17 mouse cellular contexts compared by ENCODE assay signal in genomic region chr15:51502058-51502741, GRCm38 (mm10).
DNase-seq lines count a peak whose midpoint lies in the region; ATAC-seq and TF ChIP-seq lines count a peak whose summit lies in the region.
"Had no signal": no experiment of that assay in that cellular context is flagged by ENCODE, and none has a peak within 500 bp of the region (broad histone marks: within the 10 kb centered on the region; RNA-seq: fewer than 3 reads in every experiment).

No protein-coding gene starts in this region.

- no peaks in the 10 kb centered on the region for H3K27me3 ChIP-seq in forebrain, postnatal 0 days (ENCODE audit: insufficient read depth, low read length)
- no peaks in the 10 kb centered on the region for H3K27me3 ChIP-seq in forebrain, embryonic 12.5 days
- H3K27me3 ChIP-seq in midbrain, embryonic 12.5 days = no peaks in the 10 kb centered on the region
- H3K27me3 ChIP-seq in midbrain, embryonic 10.5 days (ENCODE audit: low read depth, poor library complexity, severe bottlenecking) = no peaks in the 10 kb centered on the region
- H3K27me3 ChIP-seq in limb, embryonic 12.5 days = no peaks in the 10 kb centered on the region
- no peaks in the 10 kb centered on the region for H3K27me3 ChIP-seq in stomach, embryonic 15.5 days (replicated peaks)
- H3K27me3 ChIP-seq: liver, embryonic 13.5 days; megakaryocyte, embryonic 14.5 days; neural tube, embryonic 12.5 days had no signal

- H3K4me3 ChIP-seq in forebrain, postnatal 0 days (ENCODE audit: low read depth, low read length) = no peak overlapping the region
- no peak overlapping the region for H3K4me3 ChIP-seq in forebrain, embryonic 12.5 days (replicated peaks)
- H3K4me3 ChIP-seq in midbrain, embryonic 12.5 days = no peak overlapping the region
- H3K4me3 ChIP-seq in midbrain, embryonic 10.5 days = no peak overlapping the region
- H3K4me3 ChIP-seq in limb, embryonic 12.5 days (replicated peaks) = no peak overlapping the region
- H3K4me3 ChIP-seq in stomach, embryonic 15.5 days (replicated peaks) = no peak overlapping the region
- H3K4me3 ChIP-seq: liver, embryonic 13.5 days; megakaryocyte, embryonic 14.5 days; neural tube, embryonic 12.5 days had no signal

- no peak overlapping the region for H3K27ac ChIP-seq in forebrain, postnatal 0 days (ENCODE audit: low read depth, low read length)
- no peak overlapping the region for H3K27ac ChIP-seq in forebrain, embryonic 12.5 days
- H3K27ac ChIP-seq in midbrain, embryonic 12.5 days (replicated peaks) = 0 out of 2 replicates have a peak overlapping the region, but pooled peaks have one; percentile 3
- H3K27ac ChIP-seq in midbrain, embryonic 10.5 days (replicated peaks) = no peak overlapping the region
- H3K27ac ChIP-seq in limb, embryonic 12.5 days = peak overlapping the region; percentile 87
- no peak overlapping the region for H3K27ac ChIP-seq in stomach, embryonic 15.5 days
- H3K27ac ChIP-seq: hindbrain, embryonic 14.5 days; liver, embryonic 13.5 days; neural tube, embryonic 12.5 days had no signal

- H3K9ac ChIP-seq in forebrain, postnatal 0 days = no peak overlapping the region
- no peak overlapping the region for H3K9ac ChIP-seq in forebrain, embryonic 12.5 days
- H3K9ac ChIP-seq in midbrain, embryonic 12.5 days (replicated peaks) = no peak overlapping the region
- H3K9ac ChIP-seq in limb, embryonic 12.5 days (replicated peaks) = no peak overlapping the region
- no peak overlapping the region for H3K9ac ChIP-seq in stomach, embryonic 15.5 days
- H3K9ac ChIP-seq: hindbrain, embryonic 14.5 days; liver, embryonic 13.5 days; neural tube, embryonic 12.5 days had no signal

- no peak overlapping the region for H3K4me2 ChIP-seq in forebrain, postnatal 0 days (ENCODE audit: low read depth)
- no peak overlapping the region for H3K4me2 ChIP-seq in forebrain, embryonic 12.5 days
- no peak overlapping the region for H3K4me2 ChIP-seq in midbrain, embryonic 12.5 days (replicated peaks)
- H3K4me2 ChIP-seq in limb, embryonic 12.5 days = peak overlapping the region; percentile 41
- peak overlapping the region; percentile 2; the same call in 1 of the 2 replicates for H3K4me2 ChIP-seq in stomach, embryonic 15.5 days
- H3K4me2 ChIP-seq: liver, embryonic 13.5 days; neural tube, embryonic 12.5 days had no signal

- no peak for TF ChIP-seq CTCF in forebrain, postnatal 0 days (IDR thresholded peaks at IDR 0.05; ENCODE audit: low read depth)

- 61% methylated on average over 12 of the region's 12 CpGs for WGBS in forebrain, postnatal 0 days
- 79% methylated on average over 12 of the region's 12 CpGs for WGBS in forebrain, embryonic 12.5 days
- 72% methylated on average over 12 of the region's 12 CpGs for WGBS in midbrain, embryonic 12.5 days
- WGBS in midbrain, embryonic 10.5 days = 78% methylated on average over 12 of the region's 12 CpGs
- WGBS in limb, embryonic 12.5 days = 60% methylated on average over 12 of the region's 12 CpGs
- WGBS in stomach, embryonic 15.5 days = 43% methylated on average over 12 of the region's 12 CpGs

- peak; percentile 42 for DNase-seq in forebrain, postnatal 0 days
- no peak for DNase-seq in midbrain, embryonic 10.5 days (ENCODE audit: low spot score)
- no peak for DNase-seq in frontal cortex, postnatal 36 days (ENCODE audit: low spot score in 2 of 2)
- DNase-seq in heart, adult 18-20 months = no peak
- DNase-seq: adrenal gland, postnatal 14 days; cerebellum, postnatal 36 days; gastrocnemius, postnatal 36 days; kidney, adult 2 months; liver, embryonic 13.5 days; thymus, postnatal 25 days had no signal

- H3K36me3 ChIP-seq in forebrain, postnatal 0 days (ENCODE audit: insufficient read depth) = no peaks in the 10 kb centered on the region
- H3K36me3 ChIP-seq in forebrain, embryonic 12.5 days (replicated peaks) = no peaks in the 10 kb centered on the region
- H3K36me3 ChIP-seq in midbrain, embryonic 12.5 days = no peaks in the 10 kb centered on the region
- no peaks in the 10 kb centered on the region for H3K36me3 ChIP-seq in midbrain, embryonic 10.5 days
- H3K36me3 ChIP-seq in limb, embryonic 12.5 days = no peaks in the 10 kb centered on the region
- H3K36me3 ChIP-seq in stomach, embryonic 15.5 days = no peaks in the 10 kb centered on the region
- H3K36me3 ChIP-seq: liver, embryonic 13.5 days; neural tube, embryonic 12.5 days had no signal

- peak; percentile 54 for ATAC-seq in forebrain, postnatal 0 days
- no peak for ATAC-seq in forebrain, embryonic 12.5 days (ENCODE audit: low FRiP score)
- ATAC-seq in midbrain, embryonic 12.5 days (ENCODE audit: low FRiP score, low read depth) = no peak
- no peak for ATAC-seq in limb, embryonic 12.5 days (ENCODE audit: insufficient number of reproducible peaks, insufficient read depth, low FRiP score, low TSS enrichment, low read depth)
- no peak for ATAC-seq in stomach, embryonic 15.5 days (ENCODE audit: insufficient read depth, low FRiP score, low read depth)

- H3K9me3 ChIP-seq in forebrain, postnatal 0 days (ENCODE audit: low read length) = no peaks in the 10 kb centered on the region
- H3K9me3 ChIP-seq in forebrain, embryonic 12.5 days = no peaks in the 10 kb centered on the region
- H3K9me3 ChIP-seq in midbrain, embryonic 12.5 days = no peaks in the 10 kb centered on the region
- no peaks in the 10 kb centered on the region for H3K9me3 ChIP-seq in midbrain, embryonic 10.5 days (replicated peaks)
- H3K9me3 ChIP-seq in limb, embryonic 12.5 days = no peaks in the 10 kb centered on the region
- no peaks in the 10 kb centered on the region for H3K9me3 ChIP-seq in stomach, embryonic 15.5 days
- H3K9me3 ChIP-seq: liver, embryonic 13.5 days; megakaryocyte, embryonic 14.5 days; neural tube, embryonic 12.5 days had no signal

- H3K4me1 ChIP-seq in forebrain, postnatal 0 days (ENCODE audit: insufficient read depth) = no peaks in the 10 kb centered on the region
- peaks cover 4% of the 10 kb centered on the region; the same call in 1 of the 2 replicates for H3K4me1 ChIP-seq in forebrain, embryonic 12.5 days
- H3K4me1 ChIP-seq in midbrain, embryonic 12.5 days = peaks cover 7% of the 10 kb centered on the region
- peaks cover 26% of the 10 kb centered on the region for H3K4me1 ChIP-seq in midbrain, embryonic 10.5 days
- peaks cover 36% of the 10 kb centered on the region for H3K4me1 ChIP-seq in limb, embryonic 12.5 days (replicated peaks)
- H3K4me1 ChIP-seq in stomach, embryonic 15.5 days = peaks cover 3% of the 10 kb centered on the region; the same call in 1 of the 2 replicates
- H3K4me1 ChIP-seq: liver, embryonic 13.5 days; megakaryocyte, embryonic 14.5 days; neural tube, embryonic 12.5 days had no signal

Comparison
In these comparisons a context has a peak if more than half of its experiments do, and no peak if none do; other contexts are left out.
1. H3K27ac ChIP-seq: peak in midbrain, embryonic 12.5 days (single experiment) and limb, embryonic 12.5 days (single experiment); none in forebrain, postnatal 0 days (single experiment), forebrain, embryonic 12.5 days (single experiment), midbrain, embryonic 10.5 days (single experiment) and stomach, embryonic 15.5 days (single experiment).
2. H3K4me2 ChIP-seq: peak in limb, embryonic 12.5 days (single experiment) and stomach, embryonic 15.5 days (single experiment); none in forebrain, postnatal 0 days (single experiment), forebrain, embryonic 12.5 days (single experiment) and midbrain, embryonic 12.5 days (single experiment).